Mouse (Mus musculus): ENCODE results near the gene Mcam. TPM values are rescaled to one million over a fixed set of nuclear protein-coding genes. Genes with fewer than 3 reads are reported as not detected.

The Mcam gene
- polyA plus RNA-seq, 1 experiment, result 21.7 TPM

DNA sequence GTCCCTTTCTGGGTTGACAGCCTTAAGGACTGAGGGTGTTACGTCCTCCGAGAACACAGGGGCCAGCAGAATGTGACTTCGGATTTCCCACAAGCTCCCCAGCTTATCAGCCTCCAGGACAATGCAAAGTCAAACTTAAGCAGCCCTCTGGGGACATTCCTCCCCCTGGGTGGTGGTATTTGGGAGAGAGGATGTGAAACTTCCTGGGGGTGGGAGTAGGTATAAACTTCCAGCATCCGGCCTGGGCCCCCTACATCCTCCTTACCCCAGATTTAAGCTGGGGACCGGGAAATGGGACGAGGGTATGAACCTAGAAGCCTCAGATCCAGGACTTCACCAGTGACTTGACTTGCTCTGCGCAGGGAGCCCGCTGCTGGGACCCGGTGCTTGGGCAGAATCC is 4.6 kb upstream of the Mcam start:
- Histone ChIP-seq H3K79me3 (ENCODE audit: low read depth) (no peaks in the 10 kb centered on the region), H3ac (ENCODE audit: control insufficient read depth, insufficient read length, low read depth) (peak overlapping the region; percentile 63), H3K79me2 (ENCODE audit: control insufficient read depth, insufficient read depth) (no peaks in the 10 kb centered on the region), H3K36me3 (ENCODE audit: control insufficient read depth, insufficient read depth) (no peaks in the 10 kb centered on the region), H3K27me3 (ENCODE audit: control insufficient read depth, insufficient read depth, insufficient read length) (no peaks in the 10 kb centered on the region), H3K4me3 (ENCODE audit: insufficient read depth, poor library complexity, severe bottlenecking) (no peak overlapping the region)
- TF ChIP-seq MAX (IDR thresholded peaks at IDR 0.05) (no peak), CEBPB (IDR thresholded peaks at IDR 0.05; ENCODE audit: low read depth) (no peak)

DNA sequence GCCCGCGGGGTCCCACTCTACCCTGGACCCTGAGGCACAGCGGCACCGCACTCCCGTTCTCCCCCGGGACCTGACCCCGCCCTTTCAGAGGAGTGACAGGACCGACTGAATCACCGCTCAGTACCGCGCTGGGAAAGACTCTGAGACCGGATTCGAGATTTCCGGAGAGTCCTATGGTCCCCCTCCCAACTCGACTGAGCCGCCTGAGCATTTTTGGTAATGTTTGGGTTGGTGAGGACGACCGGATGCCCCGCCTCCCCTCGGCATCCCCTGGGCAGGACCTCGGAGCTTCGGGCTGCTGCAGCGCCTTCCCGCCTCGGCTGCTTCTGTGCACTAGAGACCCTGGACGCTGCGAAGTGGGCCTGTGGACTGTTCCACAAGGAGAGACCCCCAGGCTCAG is 4.2 kb upstream of the Mcam start:
- TF ChIP-seq FOSL1 (IDR thresholded peaks at IDR 0.05; ENCODE audit: insufficient read depth, low read length, poor library complexity, severe bottlenecking), result no peak
- no peak for TF ChIP-seq MYOD1 (IDR thresholded peaks at IDR 0.05; ENCODE audit: control insufficient read depth, insufficient read length, low read depth)
- TF ChIP-seq MYOG (IDR thresholded peaks at IDR 0.05; ENCODE audit: control insufficient read depth, extremely low read depth, insufficient read length), result no peak
- no peak for TF ChIP-seq USF1 (IDR thresholded peaks at IDR 0.05; ENCODE audit: low read depth)
- Histone ChIP-seq H3K36me3 (ENCODE audit: control insufficient read depth, insufficient read depth) (no peaks in the 10 kb centered on the region), H3K79me2 (ENCODE audit: control insufficient read depth, insufficient read depth) (no peaks in the 10 kb centered on the region), H3K4me3 (ENCODE audit: insufficient read depth, poor library complexity, severe bottlenecking) (no peak overlapping the region), H3K79me3 (ENCODE audit: low read depth) (no peaks in the 10 kb centered on the region), H3ac (ENCODE audit: control insufficient read depth, insufficient read length, low read depth) (peak overlapping the region; percentile 63), H3K27me3 (ENCODE audit: control insufficient read depth, insufficient read depth, insufficient read length) (no peaks in the 10 kb centered on the region)

DNA sequence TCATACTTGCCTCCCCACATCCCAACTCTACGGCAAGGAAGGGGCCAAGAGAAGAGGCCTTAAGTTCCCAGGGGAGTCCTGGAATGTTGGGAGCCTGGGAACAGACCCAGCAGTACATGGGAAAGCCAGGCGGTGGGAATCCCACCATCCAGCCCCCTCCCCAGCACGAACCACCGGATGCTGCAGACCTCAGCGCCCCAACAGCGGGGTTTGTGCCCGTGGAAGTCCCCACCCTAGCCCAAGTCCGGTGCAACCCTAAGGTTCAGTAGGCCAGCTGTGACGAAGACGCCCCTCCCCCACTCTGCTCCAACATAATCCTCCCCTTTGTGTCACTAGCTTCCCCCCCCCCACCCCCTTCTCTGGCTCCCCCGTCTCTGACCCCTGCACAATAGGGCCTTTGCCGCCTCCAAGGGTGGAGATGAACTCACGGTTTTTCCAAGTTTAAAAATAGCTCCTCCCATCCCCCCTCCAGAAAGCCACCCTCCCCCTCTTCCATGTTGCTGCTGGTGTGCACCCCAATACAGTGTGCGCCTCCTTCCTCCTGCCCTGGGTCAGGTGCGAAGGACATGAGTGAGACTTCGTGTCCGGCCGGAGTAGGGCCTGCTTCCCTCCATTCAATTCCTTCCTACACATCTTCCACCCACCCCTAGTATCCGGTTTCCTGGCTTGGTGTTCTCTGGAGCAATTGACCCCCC is 3.5 kb upstream of the Mcam start:
- Histone ChIP-seq H3ac (ENCODE audit: control insufficient read depth, insufficient read length, low read depth) (peak overlapping the region; percentile 47), H3K4me3 (ENCODE audit: insufficient read depth, poor library complexity, severe bottlenecking) (no peak overlapping the region), H3K79me3 (ENCODE audit: low read depth) (no peaks in the 10 kb centered on the region), H3K27me3 (ENCODE audit: control insufficient read depth, insufficient read depth, insufficient read length) (no peaks in the 10 kb centered on the region), H3K36me3 (ENCODE audit: control insufficient read depth, insufficient read depth) (no peaks in the 10 kb centered on the region), H3K79me2 (ENCODE audit: control insufficient read depth, insufficient read depth) (no peaks in the 10 kb centered on the region)
- TF ChIP-seq MYOG (IDR thresholded peaks at IDR 0.05; ENCODE audit: control insufficient read depth, extremely low read depth, insufficient read length), result no peak
- TF ChIP-seq CEBPB (IDR thresholded peaks at IDR 0.05; ENCODE audit: low read depth), result no peak
- no peak for TF ChIP-seq MYOD1 (IDR thresholded peaks at IDR 0.05; ENCODE audit: control insufficient read depth, insufficient read length, low read depth)
- no peak for TF ChIP-seq MAX (IDR thresholded peaks at IDR 0.05)
- no peak for TF ChIP-seq FOSL1 (IDR thresholded peaks at IDR 0.05; ENCODE audit: insufficient read depth, low read length, poor library complexity, severe bottlenecking)
- no peak for TF ChIP-seq CTCF (IDR thresholded peaks at IDR 0.05; ENCODE audit: control insufficient read depth, insufficient read depth, insufficient read length)
- TF ChIP-seq USF1 (IDR thresholded peaks at IDR 0.05; ENCODE audit: low read depth), result no peak

DNA sequence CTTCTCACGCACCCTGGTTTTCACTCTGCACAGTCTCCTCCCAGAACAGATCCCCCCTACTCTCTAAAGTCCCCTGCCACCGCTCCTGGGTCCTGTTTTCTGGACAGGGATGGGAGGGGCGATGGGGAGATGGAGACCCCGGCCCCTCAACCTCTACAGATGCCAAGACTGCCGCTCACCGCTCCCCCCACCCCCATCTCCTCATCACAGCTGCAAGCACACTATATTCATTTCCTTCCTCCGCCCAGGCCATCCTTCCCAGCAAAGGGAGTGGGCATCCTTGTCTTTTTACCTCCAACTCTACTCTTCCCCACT is 3.0 kb upstream of the Mcam start:
- H3K79me2 ChIP-seq (ENCODE audit: control insufficient read depth, insufficient read depth), result no peaks in the 10 kb centered on the region
- no peaks in the 10 kb centered on the region for H3K79me3 ChIP-seq (ENCODE audit: low read depth)
- H3ac ChIP-seq (ENCODE audit: control insufficient read depth, insufficient read length, low read depth), result no peak overlapping the region
- TF ChIP-seq MAX (IDR thresholded peaks at IDR 0.05), result no peak
- TF ChIP-seq MYOG (IDR thresholded peaks at IDR 0.05; ENCODE audit: control insufficient read depth, extremely low read depth, insufficient read length), result no peak
- no peak for TF ChIP-seq CEBPB (IDR thresholded peaks at IDR 0.05; ENCODE audit: low read depth)
- TF ChIP-seq MYOD1 (IDR thresholded peaks at IDR 0.05; ENCODE audit: control insufficient read depth, insufficient read length, low read depth), result no peak
- TF ChIP-seq CTCF (IDR thresholded peaks at IDR 0.05; ENCODE audit: control insufficient read depth, insufficient read depth, insufficient read length), result no peak
- TF ChIP-seq USF1 (IDR thresholded peaks at IDR 0.05; ENCODE audit: low read depth), result no peak
- no peak for TF ChIP-seq FOSL1 (IDR thresholded peaks at IDR 0.05; ENCODE audit: insufficient read depth, low read length, poor library complexity, severe bottlenecking)
- H3K4me3 ChIP-seq (ENCODE audit: insufficient read depth, poor library complexity, severe bottlenecking), result no peak overlapping the region
- H3K36me3 ChIP-seq (ENCODE audit: control insufficient read depth, insufficient read depth), result no peaks in the 10 kb centered on the region
- H3K27me3 ChIP-seq (ENCODE audit: control insufficient read depth, insufficient read depth, insufficient read length), result no peaks in the 10 kb centered on the region

DNA sequence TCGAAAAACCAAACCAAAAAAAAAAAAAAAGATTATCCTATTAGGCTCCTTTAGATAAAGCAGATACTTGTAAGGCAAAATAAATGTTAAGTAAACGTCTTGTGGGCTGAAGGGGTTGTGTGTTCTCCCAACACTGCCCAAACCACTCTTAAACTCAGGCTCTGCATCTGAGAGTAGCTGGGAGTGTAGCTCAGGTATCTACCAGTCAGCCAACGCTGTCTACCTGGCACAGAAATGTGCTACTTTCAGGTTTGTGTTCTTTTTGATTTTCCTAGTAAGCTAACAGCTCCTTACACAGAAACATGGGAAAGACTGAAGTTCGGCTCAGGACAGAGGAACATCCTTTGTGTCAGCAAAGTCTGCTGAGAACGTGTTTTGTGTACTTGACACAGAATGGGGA is 2.1 kb upstream of the Mcam start:
- Histone ChIP-seq H3K27me3 (ENCODE audit: control insufficient read depth, insufficient read depth, insufficient read length) (no peaks in the 10 kb centered on the region), H3K4me3 (ENCODE audit: insufficient read depth, poor library complexity, severe bottlenecking) (no peak overlapping the region), H3K36me3 (ENCODE audit: control insufficient read depth, insufficient read depth) (no peaks in the 10 kb centered on the region), H3K79me2 (ENCODE audit: control insufficient read depth, insufficient read depth) (no peaks in the 10 kb centered on the region), H3ac (ENCODE audit: control insufficient read depth, insufficient read length, low read depth) (no peak overlapping the region), H3K79me3 (ENCODE audit: low read depth) (no peaks in the 10 kb centered on the region)
- TF ChIP-seq MAX (IDR thresholded peaks at IDR 0.05) (no peak), CEBPB (IDR thresholded peaks at IDR 0.05; ENCODE audit: low read depth) (no peak), FOSL1 (IDR thresholded peaks at IDR 0.05; ENCODE audit: insufficient read depth, low read length, poor library complexity, severe bottlenecking) (no peak), MYOD1 (IDR thresholded peaks at IDR 0.05; ENCODE audit: control insufficient read depth, insufficient read length, low read depth) (no peak), CTCF (IDR thresholded peaks at IDR 0.05; ENCODE audit: control insufficient read depth, insufficient read depth, insufficient read length) (no peak), USF1 (IDR thresholded peaks at IDR 0.05; ENCODE audit: low read depth) (no peak), MYOG (IDR thresholded peaks at IDR 0.05; ENCODE audit: control insufficient read depth, extremely low read depth, insufficient read length) (no peak)

DNA sequence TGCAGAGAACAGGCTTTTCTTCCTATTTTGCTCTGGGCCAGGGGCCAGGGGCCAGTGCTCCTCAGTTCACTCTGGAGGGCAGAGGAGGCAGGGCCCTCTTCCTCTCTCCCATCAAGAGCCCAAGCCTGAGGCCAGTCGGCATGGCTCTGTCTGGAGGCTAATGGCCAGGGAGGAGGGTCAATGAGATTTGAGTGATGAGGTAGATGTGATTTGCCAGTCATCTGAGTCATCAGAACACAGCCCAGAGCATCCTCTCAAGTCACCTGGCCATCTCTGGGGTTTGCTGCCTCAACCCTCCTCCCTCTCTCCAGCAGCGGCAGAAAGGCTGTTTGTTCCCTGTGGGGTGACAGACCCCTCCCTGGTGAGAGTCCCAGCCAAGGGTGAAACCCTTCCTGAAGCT is 982 bp upstream of the Mcam start:
- Histone ChIP-seq H3K27me3 (ENCODE audit: control insufficient read depth, insufficient read depth, insufficient read length) (no peaks in the 10 kb centered on the region), H3K79me2 (ENCODE audit: control insufficient read depth, insufficient read depth) (no peaks in the 10 kb centered on the region), H3K36me3 (ENCODE audit: control insufficient read depth, insufficient read depth) (no peaks in the 10 kb centered on the region), H3K79me3 (ENCODE audit: low read depth) (no peaks in the 10 kb centered on the region), H3K4me3 (ENCODE audit: insufficient read depth, poor library complexity, severe bottlenecking) (no peak overlapping the region), H3ac (ENCODE audit: control insufficient read depth, insufficient read length, low read depth) (no peak overlapping the region)
- no peak for TF ChIP-seq FOSL1 (IDR thresholded peaks at IDR 0.05; ENCODE audit: insufficient read depth, low read length, poor library complexity, severe bottlenecking)
- no peak for TF ChIP-seq USF1 (IDR thresholded peaks at IDR 0.05; ENCODE audit: low read depth)
- no peak for TF ChIP-seq MYOG (IDR thresholded peaks at IDR 0.05; ENCODE audit: control insufficient read depth, extremely low read depth, insufficient read length)
- no peak for TF ChIP-seq MYOD1 (IDR thresholded peaks at IDR 0.05; ENCODE audit: control insufficient read depth, insufficient read length, low read depth)
- TF ChIP-seq CTCF (IDR thresholded peaks at IDR 0.05; ENCODE audit: control insufficient read depth, insufficient read depth, insufficient read length), result no peak
- TF ChIP-seq CEBPB (IDR thresholded peaks at IDR 0.05; ENCODE audit: low read depth), result no peak
- no peak for TF ChIP-seq MAX (IDR thresholded peaks at IDR 0.05)

Data from C2C12 (cell line).